Mouse (Mus musculus) thymus, postnatal 0 days (tissue): ENCODE results near the gene Rnf212b. TPM values are rescaled to one million over a fixed set of nuclear protein-coding genes. Genes with fewer than 3 reads are reported as not detected.

Experiments
- DNase-seq: peaks from one replicate; pipeline ENCODE4 v3.0.0-alpha.2; 2015; ENCODE audit warnings: low spot score
- polyA plus RNA-seq: library from polyadenylated mRNA; unstranded; fragments of >200 nt; fragmentation: Nextera tagmentation; extraction: Ambion mirVana; gene quantifications from 2 replicates; pipeline ENCODE4 v1.2.1, GENCODE M21; 2015

Rnf212b gene
- polyA plus RNA-seq, 1 experiment from 2014 or later, result not detected

DNA sequence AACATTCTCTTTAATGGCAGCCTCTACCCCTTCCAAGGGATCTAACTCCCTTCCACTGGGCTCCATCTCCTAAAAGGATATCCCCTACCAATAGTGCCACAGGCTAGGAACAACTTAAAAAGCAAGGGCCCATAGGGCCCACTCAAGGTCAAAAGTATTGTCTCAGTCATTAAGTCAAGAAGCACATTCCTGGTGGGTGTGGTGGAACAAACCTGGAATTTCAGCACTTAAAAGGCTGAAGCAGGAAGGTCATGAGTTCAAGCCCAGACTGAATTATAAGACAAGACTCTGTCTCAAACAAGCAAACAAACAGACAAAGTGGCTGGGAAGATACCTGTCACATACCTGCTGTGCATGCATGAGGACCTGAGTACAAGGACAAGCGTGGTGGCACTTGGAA, 18.0 kb upstream of the Rnf212b start:
- no peak for DNase-seq

DNA sequence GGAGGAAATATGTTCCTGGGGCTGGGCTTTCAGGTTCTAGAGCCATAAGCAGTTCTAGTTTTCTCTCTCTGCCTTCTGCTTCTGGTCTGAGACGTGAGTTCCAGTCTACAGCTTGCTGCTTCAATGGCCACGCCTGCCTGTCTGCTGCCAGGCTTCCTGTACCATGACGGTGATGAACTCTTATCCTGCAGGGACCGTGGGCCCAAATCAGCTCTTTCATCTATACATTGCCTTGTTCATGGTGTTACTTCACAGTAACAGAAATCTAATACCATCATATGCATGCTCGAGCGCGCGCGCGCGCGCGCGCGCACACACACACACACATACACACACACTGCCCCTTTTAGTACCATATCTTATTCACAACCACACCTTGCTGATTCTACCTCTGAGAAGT, 17.2 kb upstream of the Rnf212b start:
- DNase-seq, result no peak

DNA sequence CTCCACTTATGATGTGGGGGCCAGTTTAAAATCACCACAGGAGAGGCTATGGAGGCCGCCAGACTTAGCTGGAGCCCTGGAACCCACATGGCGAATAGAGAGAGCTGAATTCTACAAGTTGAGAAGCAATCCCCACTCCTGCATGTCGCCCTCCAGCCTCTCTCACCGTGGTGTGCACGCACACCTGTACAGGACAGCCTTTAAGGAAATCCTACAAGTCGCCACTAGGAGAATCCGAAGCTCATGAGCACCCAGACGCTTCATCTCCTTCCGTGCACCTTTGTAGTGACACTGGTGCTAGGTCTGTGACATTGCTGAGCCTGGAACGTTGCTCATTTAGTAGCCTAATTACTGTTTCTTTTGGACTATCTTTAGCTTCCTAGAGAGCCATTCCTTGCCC, 14.3 kb upstream of the Rnf212b start:
- DNase-seq, result no peak

DNA sequence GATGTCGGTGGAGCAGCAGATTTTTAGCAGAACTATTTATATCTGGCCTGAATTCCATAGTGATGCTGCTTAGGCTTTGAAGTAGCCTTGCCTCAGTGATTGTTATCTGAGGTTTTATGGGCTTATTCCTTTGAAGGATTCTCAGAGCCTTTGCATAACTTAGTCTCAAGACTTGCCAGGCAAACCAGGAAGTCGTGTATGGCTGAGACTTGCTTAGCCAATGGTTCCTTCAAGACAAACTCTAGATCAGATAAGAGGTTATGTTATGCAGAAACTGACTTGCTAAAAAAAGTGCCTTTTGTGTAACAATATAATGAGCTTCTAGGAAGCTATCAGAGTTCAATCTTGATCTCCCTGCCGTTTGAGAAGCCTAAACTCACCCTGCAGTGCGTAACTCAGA, 11.5 kb upstream of the Rnf212b start:
- no peak for DNase-seq

DNA sequence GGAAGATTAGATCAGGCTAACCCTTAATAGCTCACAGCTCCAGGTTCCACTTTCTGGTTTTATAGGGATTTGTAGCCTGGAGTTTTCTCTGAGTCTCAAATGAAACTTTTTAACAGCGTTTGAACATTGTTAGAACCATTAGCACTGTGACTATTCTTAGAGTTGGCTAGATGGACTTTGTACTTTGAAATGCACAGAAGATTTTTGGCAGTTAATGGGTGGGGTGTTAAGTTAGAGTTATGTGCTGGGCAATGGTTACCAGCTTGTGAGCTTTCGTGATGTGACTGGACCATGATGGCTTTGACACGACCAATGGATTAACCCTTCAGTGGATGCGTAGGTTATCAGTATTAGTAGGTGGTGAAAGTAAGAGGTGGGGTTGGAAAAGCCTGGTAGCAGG, 7.8 kb upstream of the Rnf212b start:
- DNase-seq, result no peak

DNA sequence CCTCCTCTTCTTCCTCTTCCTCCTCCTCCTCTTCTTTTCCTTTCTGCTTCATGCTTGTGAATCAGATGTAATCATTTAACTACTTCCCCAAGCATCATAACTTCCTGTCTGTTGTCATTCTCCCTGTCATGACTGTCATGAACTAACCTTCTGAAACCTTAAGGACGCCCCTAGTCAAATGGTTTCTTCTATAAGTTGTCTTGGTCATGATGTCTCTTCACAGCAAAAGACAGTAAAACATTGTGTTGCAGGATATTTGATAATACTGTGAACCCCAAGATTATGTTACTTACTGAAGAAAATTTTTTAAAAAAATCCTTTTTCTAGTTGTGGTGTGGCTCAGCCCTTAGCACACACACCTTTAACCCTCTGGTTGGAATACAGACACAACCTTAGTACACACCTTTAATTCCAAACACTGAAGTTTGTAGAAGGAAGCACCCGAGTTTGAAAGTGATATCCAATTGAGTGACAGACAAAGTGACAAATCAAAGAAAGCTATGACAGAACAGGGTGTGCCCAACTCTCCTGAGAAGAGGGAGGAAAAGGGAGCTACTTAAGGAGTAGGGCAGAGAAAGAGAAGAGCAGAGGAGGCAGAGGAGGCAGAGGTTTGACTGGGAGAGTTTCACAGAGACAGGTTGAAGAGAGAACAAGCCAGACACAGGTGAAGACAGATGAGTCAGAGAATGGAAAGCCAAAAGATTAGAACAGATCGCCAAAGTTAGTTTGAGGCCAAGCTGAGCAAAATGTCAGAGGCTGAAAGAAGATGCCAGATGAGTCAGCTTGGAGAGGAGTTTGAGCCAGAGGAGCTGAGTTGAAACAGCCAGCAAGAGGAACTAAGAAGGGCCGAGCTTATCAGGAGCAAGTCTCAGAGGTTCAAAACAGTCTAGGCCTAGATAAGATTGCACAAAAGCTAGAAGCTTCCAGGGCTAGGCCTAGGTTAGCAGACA, 4.9 kb upstream of the Rnf212b start:
- DNase-seq, result no peak

DNA sequence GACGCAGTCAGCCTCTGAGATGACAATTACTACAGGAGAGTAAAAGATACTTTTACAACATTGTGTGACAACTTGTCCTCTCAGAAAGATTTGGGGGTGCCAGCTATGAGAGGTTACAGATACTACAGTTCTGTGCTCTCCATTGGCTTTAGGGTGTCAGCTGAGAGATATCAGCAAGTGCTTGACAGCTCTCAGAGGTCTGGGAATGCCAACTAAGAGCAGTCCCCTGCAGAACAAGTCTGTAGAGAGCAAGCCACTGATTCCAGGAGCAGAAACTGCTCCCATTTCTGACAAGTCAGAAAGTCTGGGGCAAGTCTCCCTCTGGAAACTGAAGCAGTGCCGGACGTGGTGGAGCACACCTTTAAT, 4.3 kb upstream of the Rnf212b start:
- DNase-seq, result no peak

DNA sequence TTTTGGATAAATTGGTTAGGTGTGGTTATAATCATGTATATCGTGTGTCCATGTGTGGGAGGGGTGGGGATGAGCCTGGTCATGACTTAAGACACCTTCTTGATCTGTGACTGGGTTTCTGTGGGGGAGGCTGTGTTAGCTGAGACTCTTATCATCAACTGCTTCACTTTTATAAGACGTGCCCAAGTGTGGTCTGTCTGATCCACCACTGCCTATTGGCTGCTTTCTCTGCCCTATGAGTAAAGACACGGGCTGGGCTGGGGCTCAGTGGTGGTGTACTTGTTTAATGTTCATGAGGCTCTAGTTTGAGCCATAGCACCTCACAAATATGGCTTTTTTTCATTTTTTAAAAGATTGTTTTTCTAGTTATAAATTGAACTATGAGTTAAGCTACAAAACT, 1.8 kb downstream of the Rnf212b start:
- DNase-seq, result no peak

DNA sequence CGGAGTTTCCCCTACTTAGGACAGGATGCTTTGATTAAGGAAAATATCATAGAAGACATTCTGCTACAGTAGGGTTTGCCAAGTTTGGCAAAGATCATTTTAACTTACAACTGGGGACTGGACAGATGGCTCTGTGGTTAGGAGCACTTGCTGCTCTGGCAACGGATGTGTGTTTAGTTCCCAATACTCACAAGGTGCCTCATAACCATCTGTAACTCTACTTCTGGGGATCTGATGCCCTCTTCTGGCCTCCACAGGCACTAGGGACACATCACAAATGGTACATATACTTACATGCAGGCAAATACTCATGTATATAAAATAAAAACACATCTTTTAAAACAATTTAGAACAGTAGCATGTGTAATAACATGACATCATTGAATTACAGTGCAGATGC, 3.9 kb downstream of the Rnf212b start:
- peak; percentile 42 for DNase-seq

DNA sequence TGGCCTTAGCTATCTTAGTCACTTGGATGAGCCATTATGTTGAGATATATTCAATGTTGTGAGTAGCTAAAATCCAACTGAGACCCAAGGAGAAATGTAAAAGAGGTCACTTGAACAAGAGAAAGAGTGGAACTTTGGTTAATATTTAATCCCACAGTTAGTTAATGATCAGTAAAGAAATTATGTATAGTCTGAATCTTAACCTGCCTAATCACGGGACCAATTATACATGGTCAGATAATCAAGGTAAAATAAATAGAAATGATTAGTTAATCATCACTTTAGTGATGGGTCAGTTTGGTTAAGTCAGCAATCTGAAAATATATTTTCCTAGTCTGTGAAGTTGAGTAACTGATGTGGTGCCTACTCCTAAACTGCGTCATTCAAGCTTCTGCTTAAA, 8.4 kb downstream of the Rnf212b start:
- no peak for DNase-seq

DNA sequence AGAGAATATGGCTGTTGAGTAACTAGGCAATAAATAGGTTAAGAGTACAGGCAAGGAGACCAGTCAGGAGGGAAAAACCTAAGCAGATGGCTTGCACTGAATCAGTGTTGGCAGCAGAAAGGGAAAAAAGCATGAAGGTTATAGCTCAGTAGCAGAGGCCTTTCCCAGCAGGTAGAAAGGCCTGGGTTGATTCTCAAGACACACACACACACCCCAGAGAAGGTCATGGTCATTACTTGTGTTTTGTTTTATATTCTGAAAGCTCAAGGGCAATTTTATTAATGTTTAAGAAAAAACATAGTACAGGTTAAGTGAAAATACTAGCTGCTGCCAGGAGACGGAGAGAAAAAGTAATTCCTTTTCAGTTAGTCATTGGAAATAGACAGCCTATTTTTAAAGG, 9.8 kb downstream of the Rnf212b start:
- DNase-seq, result no peak

DNA sequence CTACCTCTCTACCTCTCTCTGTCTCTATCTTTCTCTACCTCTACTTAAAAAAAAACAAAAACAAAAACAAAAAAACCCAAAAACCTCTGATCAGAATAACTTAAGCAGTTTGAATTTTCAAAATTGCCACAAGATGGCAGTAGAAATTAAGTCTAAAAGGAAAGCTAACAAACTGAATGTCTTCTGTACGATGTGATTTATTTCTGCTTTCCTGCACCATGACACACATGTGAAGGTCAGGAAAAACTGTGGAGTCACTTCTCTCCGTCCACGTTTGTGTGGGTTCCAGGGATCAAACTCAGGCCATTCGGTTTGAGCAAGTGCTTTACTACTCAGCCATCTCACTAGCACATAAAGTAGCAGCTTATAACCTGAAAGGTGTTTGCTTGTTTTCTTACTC, 29.5 kb downstream of the Rnf212b start:
- peak; percentile 57 for DNase-seq

DNA sequence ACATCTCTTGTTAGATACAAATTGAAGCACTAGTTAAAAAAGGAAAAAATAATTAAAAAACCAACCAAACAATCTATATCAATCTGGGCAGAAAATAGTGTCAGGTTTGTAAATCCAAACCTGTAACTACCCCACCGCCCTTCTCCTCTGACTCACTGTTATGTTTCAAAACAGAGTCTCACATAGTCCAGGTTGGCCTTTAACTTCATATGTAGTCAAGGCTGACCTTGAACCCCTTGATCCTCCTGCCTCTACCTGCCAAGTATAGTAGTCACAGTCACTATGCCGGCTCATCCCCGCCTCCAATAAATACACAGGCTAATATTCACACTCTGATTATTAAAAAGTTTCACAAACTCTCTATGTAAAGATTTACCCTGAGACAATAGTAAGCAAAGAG, 41.8 kb downstream of the Rnf212b start:
- no peak for DNase-seq

DNA sequence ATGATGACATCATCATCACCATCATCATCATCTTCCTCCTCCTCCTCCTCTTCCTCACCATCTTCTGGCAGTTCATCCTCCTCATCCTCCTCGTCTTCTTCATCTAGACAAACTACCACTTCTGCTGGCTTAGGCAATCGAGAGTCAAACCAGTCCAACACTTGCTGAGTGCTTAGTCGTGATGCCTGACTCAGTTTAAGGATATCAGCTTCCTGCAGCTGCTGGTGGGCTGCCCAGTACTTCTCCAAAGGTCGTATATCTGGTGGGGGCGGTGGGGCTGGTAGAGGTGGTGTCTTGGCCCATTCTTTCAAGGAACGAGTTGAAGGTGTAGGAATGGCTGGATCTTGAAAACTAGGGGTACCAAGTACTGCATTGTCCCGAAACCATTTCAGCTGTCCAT, 42.8 kb downstream of the Rnf212b start:
- DNase-seq, result no peak

DNA sequence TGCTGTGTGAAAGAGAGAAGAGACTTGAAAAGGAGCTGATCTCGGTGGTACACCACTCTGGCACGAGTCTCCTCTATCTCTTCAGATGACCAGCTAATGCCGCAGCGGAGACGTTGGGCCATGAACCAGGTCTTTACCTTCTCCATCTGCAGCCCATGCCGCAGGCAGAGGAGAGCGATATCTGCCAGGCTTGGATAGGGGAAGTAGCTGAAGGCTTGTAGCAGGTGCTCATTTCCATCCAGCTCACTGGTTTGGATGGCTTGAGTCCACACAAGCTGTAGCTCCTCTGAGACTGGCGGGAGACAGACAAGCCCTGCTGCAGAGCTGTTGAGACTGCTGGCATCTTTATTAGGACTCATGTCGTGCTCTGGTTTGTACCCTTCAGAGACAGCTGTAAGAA, 44.0 kb downstream of the Rnf212b start:
- no peak for DNase-seq

DNA sequence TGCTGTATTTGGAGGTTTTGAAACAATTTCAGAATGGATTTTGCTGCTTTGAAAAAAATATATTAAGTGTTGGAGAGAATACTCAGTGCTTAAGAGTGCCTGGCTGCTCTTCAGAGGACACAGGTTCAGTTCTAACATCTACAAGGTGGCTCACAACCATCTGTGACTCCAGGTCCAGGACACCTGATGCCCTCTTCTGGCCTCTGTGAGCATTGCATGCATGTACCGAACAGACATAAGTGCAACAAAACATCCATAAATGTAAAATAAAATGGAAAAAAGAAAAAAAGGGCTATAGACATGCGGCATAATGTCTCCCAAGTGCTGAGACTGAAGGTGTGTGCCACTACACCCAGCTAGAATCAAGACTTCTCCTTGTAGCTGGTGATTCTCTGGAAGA, 46.6 kb downstream of the Rnf212b start:
- peak; percentile 60 for DNase-seq

DNA sequence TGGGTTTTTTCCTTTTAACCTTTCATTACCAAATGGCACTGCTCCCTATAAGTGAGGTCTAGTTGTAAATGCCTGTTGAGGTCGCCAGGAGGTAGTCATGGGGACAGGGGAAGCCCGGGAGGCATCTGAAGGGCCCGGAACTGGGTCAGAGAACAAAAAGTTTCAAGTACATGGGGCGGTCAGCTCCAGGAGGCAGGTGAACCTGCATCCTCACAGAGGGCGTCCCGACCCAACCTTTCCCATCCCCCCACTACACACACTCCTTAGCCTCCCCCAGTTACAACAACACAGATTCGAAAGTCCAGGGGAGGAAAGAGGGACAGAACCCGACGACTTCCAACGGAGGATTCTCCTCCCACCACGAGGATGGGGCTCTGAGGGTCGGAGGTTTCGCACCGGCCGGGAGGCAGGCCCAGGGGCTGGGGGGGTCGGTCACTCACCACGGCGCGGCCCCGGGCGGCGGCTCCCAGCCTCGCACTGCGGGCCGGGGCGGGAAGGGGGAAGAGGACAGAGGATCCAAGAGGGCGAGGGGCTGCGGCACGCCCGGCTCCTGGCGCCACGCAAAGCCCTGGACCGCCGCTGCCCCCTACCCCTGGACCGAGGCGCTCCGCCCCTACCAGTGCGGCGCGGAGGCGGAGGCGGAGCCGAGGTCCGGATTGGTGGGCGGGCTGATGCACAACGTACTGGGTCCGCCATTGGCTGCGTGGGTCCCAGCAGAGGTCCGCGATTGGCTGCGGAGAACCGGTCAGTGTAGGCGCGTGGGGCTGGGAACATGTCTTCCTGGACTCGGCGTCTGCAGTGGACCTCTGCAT, 49.8 kb downstream of the Rnf212b start:
- DNase-seq, result peak; percentile 82

DNA sequence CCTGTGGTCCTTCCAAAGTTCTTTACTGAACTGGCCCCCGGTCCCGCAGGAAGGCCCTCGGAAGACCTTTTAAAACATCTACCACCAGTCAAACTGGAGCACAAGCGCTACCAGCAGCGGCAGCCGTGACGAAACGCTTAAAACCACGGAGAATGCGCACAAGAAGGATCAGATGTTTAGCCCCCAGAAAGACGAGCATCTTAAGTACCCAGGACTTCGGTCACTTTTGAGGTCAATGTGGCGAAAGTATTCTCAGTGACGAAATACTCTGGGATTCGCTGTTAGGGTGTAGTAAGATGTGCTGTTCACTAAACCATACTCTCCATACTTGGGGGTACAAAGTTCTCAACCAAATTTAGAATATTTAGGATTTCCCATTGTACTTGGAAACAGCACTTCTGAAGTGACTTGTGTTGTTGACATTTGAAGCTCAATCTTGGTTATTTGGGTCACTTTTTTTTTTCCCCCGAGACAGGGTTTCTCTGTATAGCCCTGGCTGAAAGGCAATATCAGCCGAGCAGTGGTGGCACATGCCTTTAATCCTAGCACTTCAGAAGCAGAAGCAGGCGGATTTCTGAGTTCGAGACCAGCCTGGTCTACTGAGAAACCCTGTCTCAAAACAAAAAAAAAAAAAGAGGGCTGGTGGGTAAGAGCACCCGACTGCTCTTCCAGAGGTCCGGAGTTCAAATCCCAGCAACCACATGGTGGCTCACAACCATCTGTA, 50.5 kb downstream of the Rnf212b start:
- no peak for DNase-seq

DNA sequence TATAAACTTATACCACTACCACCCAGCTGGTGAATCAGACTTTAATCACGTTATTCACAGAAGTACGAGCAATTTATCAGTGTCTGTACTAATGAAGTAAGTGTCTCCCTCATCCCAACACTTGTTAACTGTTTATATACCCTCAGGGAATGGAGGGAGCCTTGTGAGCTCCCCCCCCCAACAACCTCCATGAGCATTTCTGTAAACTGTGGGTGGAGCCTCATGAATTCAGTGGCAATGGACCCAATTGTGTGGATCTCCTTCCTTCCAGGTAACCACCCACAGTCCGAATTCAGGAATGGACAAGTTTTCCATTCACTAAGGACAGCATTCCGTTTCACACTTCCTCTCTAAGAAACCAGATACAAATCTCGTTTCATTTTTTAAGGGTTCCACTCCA, 51.7 kb downstream of the Rnf212b start:
- DNase-seq, result no peak

DNA sequence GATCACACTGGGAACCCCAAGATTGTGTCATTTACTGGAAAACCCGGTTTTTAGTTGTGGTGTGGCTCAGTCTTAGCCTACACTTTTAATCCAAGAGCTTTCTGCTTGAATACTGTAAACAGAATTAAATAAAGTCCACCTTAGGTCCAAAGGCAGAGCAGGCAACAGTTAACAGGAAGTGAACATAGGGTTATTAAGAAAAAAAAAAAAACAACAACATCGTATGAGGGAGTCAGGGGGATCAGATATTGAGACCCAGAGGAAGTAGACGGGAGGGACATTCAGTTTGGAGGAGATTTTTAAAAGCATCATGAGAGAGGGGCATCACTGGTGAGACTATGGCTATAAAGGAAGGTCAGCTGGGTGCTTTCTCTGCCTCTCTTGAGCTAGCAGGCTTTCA, 52.3 kb downstream of the Rnf212b start:
- no peak for DNase-seq

DNA sequence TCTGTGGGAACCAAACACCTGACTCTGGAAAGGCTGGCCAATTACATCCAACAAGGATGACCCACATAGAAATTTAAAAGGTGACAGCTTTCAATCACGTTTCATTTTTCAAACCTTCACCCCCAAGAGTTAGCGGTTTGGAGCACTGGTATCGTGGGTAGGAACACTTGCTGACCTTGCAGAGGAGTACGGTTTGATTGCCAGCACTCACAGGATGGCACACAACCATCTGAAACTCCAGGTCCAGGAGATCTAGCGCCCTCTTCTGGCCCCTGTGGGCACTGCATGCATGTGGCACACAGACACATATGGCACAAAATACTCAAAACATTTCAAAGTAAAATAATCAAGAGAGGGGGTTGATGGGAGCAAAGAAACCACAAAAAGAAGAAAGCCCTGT, 53.0 kb downstream of the Rnf212b start:
- peak; percentile 50 for DNase-seq

DNA sequence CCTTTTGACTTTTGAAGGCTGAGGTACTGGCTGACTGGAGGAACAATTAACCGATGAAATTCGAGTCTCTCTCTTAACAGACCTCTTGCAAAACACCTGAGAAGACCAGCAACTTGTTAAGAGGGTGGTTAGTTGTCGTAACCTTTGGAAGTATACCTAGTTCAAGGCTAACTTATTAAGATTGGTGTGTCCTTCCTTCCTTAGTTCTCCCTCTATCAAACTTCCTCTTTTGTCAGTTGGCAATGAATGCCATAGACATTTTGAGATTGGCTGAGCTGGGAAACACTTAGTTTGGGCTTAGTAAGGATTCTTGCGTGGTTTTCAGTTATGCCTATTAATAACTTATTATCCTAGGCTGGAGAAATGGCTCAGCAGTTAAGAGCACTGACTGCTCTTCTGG, 54.1 kb downstream of the Rnf212b start:
- DNase-seq, result no peak
